Mouse (Mus musculus): ENCODE results near the gene Hba-a1.
"Not testable (repeated sequence)": the region's sequence is repeated elsewhere in the genome, so short reads cannot be mapped to it uniquely, and the experiment has no call there.

Hba-a1 gene

DNA sequence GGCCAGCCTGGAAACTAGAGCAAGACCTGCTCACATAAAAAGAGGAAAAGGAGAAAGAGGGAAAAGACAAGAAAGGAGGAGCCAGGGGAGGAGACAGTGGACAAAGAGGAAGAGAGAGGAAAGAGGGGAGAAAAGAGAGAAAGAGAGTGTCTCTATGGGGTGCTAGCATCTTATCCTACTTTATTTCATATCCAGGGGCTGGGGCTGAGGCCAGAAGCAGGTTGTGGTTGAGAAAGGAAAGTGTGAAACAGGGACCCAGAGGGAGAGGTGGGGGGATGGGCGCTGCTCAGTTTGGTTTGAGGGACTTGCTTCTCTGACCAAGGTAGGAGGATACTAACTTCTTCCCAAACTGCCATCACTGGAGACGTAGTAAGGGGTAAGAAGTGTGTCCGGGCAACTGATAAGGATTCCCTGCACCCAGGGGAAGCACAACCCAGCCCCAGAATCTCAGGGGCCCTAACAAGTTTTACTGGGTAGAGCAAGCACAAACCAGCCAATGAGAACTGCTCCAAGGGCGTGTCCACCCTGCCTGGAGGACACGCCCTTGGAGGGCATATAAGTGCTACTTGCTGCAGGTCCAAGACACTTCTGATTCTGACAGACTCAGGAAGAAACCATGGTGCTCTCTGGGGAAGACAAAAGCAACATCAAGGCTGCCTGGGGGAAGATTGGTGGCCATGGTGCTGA lies at the start of gene Hba-a1:
Hba-a1 (plus strand) TSS at position 421 of the 687 bp plus-strand sequence.
- in situ Hi-C loops (cut with MboI, MseI) = not testable (repeated sequence)

DNA sequence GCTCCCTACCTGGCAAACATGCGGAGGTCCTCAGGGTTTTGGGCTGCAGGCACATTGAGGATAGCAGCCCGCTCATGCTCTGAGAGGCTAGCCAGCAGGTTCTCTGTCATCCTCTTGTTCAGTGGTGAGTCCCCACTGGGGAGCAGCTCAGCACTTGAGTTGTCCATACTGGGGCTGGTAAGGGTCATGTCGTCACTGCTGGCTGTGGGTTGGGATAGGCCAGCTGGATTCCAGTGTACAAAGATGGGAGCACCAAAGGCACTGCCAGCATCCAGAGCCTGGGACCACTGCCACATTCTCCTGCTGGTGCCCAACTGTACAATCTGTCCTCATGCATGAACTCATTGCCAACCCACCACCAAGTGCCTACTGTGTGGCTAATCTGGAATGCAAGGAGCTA lies 49.4 kb upstream of the Hba-a1 start:
- in situ Hi-C loops (cut with MboI, MseI) = no loop called here

DNA sequence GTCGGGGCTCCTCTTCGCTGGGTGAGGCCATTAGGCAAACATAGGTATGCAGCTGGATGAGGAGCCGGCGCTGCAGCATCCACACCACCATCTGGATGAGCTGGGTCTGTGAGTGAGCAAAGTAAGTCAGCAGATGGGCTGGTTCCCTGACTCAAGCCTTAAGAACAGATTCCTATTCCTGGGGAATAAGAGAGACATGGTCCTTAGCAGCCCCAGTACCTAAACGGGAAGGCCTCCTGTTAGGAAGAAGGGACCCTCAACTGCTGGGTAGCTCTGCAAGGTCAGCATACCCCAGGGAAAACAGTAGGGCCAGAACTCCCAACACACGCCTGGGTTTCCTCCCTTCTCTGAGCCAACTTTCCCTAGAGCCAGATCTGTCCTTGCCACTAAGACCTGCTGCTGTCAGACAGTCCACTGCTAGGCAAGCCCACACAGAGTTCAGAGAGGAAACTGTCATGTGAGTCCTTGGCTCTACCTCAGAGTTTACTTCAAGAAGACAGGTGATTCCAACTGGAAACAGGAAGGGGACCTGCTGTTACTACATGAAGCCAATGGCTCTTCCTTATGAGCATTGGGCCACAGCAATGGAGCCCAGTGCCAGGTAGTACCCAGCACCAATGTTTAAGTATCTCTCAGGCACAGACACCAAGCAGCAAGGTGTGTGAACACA lies 48.4 kb upstream of the Hba-a1 start:
- in situ Hi-C loops (cut with MboI, MseI) = no loop called here

DNA sequence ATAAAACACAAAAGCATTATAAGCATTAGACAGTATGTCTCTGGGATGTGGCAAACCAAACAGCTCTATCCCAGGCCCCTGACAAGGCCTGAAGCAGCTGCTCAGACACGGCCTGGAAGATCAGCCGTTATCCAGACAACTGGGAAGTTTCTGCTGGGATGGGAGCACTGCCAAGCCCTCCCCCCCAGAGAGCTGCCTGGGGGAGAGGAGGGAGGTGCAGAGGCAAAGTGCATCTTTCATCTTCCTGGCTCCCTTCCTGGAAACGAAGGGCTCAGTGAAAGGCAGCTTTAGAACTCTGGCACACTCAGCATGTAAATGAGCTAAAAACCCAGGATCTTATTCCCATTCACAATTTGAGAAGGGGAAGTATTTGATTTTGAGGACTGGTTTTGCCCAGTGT lies 47.7 kb upstream of the Hba-a1 start:
- in situ Hi-C loops (cut with MboI, MseI) = no loop called here

DNA sequence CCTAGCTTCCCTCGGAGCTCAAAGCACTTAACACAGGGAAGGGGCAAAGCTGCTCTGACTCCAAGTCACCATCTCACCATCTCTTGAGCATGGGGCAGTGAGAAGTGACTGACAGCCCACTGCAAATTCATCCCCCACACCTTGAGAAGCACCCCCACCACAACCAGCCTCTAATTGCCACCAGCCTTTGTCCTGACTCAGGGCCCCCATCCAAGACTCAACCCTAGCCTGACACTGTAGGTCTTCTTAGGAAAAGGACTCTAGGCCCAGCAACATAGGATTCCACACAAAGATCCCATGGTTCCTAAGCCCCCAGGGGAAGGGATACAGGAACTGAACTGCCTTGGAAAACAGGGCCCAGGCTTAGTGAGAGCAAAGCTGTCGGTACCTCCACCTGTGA lies 47.2 kb upstream of the Hba-a1 start:
- in situ Hi-C loops (cut with MboI, MseI) = no loop called here

DNA sequence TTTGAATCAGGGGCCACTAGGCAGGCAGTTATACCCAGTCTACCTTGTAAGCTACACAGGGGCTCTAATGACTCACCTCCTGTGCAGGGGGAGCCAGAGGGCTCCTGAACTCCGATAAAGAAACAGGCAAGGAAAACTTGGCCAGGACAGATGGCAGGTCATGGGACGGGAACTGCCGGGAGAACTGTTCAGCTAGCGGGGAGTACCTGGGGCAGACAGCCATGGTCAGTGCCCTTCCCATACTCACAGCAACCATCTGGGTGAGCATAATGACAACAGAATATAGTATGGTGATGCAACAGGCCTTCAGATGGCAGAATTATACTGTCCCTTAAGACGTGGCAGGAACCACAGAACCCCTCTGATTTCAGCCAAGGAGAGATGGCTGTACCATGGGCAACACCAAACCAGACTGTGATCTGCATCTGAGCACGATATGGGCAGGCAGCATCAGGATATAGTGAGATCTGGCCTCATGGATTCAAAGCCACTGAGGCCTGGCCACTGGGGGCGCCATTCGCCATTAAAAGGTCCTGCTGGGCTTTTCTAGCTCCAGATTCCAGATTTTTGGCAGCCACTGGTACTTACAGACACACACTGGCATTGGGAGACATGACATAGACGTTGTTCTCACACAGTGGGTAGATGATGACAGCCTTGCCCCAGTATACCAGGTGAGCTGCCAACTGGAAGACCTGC lies 46.5 kb upstream of the Hba-a1 start:
- in situ Hi-C loops (cut with MboI, MseI) = no loop called here

DNA sequence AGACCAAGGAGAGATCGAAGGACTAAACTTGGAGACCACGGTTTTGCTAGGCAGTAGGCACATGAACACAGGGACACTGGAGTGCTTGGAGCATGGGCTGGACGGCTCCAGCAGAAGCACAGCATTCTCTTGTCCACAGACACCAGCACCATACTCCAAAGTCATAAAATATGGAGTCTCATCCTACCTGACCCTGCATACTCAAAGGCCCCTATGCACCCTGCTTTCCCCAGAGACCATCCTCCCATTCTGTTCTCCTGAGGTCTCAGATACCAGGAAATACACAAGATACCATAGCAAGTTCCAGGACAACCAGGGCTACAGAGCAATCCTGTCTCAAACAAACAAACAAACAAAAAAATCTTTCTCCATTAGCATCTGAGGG lies 45.9 kb upstream of the Hba-a1 start:
- in situ Hi-C loops (cut with MboI, MseI) = no loop called here

DNA sequence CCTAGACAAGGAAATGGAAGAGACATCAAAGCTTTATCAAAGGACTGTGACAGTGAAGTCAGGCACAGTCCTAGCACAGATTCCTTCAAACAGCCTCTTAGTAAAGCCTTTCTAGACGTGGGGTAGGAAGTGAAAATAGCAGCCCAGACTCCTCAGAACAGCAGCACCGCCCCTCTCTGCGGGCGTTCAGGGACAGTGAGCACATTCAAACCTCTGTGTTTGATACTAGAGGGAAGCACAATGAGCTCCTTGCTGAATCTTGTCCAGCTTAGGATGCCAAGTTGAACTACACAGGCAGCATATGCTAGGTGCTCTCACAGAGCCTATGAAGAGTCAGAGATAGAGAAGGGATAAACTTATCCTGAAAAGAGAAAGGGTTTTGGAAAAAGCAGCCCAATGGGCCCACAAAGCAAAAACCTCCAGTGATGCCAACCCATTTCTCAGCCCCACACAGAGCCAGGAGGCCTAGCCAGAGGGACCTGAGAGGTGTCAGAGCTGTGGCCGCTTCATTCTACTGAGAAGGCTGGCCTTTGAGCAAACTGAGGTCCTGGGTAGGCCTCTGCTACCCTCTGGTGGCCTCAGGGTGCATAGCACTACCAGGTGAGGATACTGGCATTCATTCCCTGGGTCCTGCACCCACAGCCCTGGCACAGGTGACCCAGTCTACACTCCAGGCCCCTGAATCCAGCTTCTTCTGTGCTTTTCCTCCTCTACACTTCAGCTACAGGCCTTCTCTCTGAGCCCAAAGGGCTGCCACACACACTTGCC lies 45.0 kb upstream of the Hba-a1 start:
- in situ Hi-C loops (cut with MboI, MseI) = no loop called here

DNA sequence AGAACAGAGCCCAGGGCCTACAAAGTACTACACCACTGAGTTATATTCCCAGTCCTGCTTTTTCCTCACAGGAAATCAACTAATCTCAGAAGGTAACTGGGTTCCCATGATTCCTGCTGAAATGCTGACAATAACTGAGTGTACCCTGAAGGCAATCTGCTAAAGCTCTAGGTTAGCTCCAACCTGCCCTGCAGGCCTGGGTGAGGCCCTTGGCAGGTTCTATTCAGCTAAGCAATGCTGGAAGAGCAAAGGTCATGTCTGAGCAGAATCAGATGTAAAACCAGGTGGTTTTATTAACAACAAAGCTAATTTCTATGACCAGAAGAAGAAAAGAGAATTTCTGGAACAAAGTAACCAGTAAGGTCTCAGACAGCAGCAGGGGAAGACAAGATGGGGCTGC lies 41.9 kb upstream of the Hba-a1 start:
- in situ Hi-C loops (cut with MboI, MseI) = no loop called here

DNA sequence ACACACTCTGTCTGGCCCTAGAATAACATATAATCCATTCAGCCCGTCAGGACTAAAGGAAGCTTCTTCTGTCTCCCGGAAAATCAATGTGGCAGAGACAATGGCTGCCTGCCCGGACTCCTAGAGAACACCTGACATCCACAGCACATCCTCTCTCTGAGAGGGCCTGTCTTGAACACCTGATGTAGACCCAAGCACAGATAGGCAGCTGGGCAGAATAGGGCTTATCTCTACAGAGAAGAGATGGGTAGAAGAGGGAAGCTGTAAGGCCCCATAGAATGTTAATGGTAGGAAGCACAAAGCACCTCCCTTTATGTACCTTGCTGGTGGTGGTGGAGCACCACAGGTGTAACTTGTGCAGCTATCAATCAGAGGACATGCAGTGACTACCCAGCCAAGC lies 41.1 kb upstream of the Hba-a1 start:
- in situ Hi-C loops (cut with MboI, MseI) = no loop called here

DNA sequence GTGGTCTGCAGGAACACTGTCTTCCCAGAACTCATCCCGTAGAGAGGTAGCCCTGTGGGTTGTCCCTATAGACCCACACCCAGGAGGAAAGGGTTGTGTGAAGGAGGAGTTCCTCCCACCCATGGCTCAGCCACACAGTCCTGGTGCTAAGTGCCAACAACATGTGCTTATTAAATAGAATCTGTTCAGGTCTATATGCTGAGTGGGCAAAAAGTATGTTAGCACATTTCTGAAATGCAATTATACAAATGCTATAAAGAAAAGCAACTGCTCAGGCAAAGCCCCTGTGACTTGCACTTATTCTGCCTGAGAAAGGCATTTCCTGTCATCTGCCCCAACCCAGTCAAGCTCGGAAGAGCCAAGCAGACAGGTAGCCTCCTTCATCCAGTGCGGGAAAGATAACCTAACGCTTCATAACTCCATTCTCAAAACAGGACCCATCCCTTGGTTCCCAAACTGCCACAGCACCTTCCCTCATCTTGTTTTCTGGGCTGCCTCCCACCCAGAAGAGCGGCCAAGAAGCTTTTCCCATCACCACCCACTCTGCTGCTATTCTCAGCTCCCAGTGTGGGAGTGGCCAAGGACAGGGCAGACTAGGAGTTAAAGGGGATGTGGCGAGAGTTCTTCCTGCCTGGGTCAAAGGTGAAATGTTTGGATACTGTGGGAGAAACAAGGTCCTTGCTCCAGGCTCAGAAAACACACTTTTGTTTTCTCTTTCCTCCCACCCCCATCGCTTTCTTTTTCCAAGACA lies 39.9 kb upstream of the Hba-a1 start:
- in situ Hi-C loops (cut with MboI, MseI) = no loop called here

DNA sequence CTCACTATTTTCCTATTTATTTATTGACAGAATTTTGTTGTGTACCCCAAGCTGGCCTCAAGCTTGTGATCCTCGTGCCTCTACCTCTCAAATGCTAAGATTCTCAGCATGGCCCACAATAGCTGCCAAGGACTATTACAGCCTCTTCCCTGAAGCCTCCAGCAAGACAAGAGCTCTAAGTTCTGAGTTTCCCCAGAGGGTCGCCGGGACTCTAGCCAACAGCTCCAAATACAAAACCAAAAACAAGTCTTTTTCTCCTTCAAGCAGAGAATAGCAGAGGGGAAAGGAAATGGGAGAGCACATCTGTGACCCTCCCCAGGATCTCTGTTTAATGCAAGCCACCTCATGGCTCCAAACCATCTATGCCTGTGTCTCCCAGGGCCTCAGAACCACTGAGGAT lies 39.2 kb upstream of the Hba-a1 start:
- in situ Hi-C loops (cut with MboI, MseI) = no loop called here

DNA sequence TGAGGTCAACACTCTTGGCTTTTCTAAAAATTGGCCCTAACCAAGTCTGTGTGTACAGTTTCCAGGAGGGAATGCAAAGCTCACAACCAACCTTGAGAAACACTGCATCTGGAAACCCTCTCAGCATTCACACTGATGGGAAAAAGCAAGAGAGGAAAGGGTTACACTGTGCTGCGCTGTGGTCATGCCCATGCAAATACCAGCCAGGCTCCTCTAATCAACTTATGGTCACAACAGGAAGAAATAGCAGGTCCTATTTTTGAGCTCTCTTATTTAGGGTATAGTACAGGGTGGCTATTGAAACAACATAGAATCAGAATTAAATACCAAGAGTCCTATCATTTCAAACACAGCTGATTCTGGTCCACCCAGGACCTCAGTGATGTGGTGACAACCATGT lies 38.7 kb upstream of the Hba-a1 start:
- in situ Hi-C loops (cut with MboI, MseI) = no loop called here

DNA sequence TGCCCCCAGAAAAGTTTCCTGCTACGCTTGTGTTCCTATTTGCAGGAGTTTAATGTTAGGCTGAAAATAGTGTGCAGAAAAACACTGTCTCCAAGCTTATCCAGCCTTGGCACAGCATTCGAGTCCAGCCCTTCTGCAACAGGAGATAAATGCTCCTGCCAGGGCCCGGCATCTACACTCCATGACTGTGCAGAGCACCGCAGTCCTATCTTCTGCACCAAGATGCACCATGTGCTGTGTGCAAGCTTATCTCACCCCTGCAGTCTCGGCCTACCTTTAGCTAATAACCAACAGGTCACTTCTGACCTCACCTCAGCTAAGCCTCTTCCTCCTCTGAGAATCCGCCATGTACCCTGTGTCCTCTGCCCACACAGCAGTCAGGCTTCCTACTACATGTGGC lies 37.7 kb upstream of the Hba-a1 start:
- in situ Hi-C loops (cut with MboI, MseI) = no loop called here

DNA sequence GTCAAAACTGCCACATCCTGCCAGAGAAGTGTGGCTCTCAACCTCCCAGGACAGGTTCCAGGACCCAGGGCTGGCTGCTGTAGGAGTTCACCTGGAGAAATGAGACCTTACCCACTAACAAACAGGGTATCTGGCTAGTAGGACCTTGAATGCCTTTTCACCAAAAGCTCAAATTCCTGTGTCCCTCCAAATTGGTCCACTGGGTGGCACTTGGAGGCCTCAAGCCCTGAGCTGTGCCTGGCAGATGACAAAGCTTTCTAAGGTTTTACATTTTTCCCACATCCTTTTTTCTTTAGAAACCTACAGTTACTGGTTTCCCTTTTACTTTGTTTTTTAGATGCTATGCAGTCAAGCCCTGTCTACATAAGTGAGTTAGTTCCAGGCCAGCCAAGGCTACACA lies 36.2 kb upstream of the Hba-a1 start:
- in situ Hi-C loops (cut with MboI, MseI) = no loop called here

DNA sequence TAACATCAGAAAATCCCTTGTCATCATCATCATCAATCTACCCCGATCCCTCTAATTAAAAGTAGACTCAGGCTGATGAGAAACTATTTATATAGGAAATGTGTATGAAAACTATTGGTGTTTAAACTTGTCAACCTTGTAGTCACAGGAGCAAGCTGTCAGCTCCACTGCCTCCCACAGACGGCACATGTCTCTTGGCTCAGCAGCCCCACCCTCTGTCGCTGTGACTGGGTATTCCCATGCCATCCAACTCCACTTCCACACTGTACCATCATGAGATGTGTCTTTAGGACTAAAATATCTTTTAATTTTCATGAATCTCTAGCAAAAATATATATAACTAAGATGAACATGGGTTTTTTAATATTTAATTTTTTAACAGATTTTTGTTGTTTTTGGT lies 35.0 kb upstream of the Hba-a1 start:
- in situ Hi-C loops (cut with MboI, MseI) = no loop called here

DNA sequence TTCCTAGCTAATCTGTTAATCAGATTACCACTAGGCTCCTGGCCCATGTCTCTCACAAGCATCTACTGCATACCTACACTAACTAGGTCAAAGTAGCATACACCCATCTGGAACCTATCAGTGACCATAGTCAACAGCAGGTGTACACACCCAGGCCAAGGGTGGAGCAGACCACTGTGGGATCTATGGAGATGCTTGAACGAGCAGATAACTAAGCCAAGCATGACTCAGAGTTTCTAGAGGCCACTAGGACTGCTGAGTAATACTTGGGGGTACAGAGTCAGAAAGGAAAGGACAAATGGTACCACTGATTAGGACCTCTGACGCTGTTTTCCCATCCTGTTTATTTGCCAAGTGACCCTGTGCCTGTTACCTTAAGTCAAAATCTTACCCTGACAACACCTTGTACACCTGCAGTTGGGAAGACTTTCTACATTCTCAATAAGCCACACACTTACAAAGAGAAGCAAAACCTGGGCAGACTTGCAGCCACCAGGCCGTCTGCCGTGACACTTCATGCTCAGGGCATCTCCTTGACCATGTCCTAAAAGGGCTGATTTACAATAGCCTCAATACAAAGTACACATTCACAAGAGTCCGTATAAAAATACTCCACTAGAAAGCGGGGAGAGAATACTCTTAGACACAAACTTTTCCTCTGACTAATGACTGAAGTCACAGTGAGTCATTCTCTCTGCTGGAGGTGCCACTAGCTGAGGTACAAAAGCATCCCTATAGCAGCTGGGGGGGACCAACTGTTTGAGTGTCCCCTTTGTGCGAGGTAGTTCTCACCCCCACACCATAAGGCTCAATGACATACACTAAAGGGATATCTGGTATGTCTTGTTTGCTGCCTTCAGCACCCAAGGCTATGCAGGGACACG lies 32.2 kb upstream of the Hba-a1 start:
- in situ Hi-C loops (cut with MboI, MseI) = no loop called here

DNA sequence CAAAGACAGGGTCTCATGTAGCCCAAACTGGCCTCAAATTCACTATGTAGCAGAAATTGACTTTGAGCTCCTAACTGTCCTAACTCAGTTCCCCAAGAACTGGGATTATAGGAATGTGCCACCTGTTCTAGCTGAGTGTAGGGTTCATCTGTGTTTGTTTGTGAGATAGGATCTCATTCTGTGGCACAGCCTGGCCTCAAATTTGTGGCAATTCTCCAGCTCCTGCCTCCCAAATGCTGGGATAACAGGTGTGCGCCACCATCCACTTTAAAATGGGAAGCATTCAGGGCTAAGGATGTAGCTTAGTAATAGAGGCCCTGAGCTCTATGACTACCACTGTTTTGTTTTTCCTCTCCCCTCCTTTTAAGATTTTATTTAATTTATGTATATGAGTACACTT lies 30.2 kb upstream of the Hba-a1 start:
- in situ Hi-C loops (cut with MboI, MseI) = no loop called here

DNA sequence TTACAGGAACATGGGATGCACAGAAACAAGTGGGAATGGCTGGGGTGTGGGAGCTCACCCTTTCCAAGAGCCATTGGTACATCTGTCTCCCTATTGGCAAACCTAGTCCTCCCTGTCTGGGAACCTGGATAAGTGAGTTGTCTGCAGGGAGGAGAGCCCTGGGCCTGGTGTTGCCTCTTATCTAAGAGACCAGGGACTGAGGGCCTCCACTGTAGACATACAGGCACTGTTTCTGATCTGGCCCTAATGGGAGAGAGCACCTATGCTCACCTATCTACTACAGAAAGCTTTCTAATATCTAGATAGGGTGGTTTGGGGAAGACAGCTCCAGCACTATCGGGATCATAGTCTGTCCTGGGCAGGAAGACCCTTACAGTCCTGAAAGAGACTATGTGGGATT lies 27.2 kb upstream of the Hba-a1 start:
- in situ Hi-C loops (cut with MboI, MseI) = no loop called here

DNA sequence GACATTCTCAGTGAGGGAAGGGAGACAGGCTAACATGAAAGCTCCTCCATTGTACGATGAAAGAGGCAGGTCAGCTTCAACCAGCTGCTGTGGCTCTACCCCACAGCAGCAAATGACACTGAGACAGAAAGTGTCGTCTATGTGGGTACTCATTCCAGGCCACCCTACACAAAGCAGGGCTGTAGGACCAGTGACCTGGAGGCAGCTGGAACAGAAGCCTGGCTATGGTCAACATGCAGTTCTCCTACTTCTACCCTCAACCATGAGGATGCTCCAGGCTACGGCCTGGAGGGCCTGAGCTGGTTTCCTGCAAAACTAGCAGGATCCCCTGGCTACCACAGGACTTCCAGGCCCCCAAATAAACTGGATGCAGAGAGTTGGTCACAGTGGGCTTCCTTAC lies 26.7 kb upstream of the Hba-a1 start:
- in situ Hi-C loops (cut with MboI, MseI) = no loop called here

Measured in T-helper 2 cell (primary cell).